Mouse (Mus musculus) liver, postnatal 0 days (tissue): ENCODE measurements around the gene Slc4a4. TPM values are rescaled to one million over a fixed set of nuclear protein-coding genes. Genes with fewer than 3 reads are reported as not detected.

Experiments used
- ATAC-seq: fragments of 200-750 bp; cut with Nextera tagmentation; 2 replicates; pipeline ENCODE4 v1.8.0; 2017; ENCODE audit warnings: mild to moderate bottlenecking, moderate library complexity
- DNase-seq: peaks from one replicate; pipeline ENCODE4 v3.0.0-alpha.2; 2016
- H3K27ac ChIP-seq: fragments of 300-500 bp; sonication (generic); 2 replicates; pipeline ENCODE4 v1.5.1; 2014; ENCODE audit warnings: antibody characterized with exemption, moderate library complexity, mild to moderate bottlenecking, low read depth
- H3K27me3 ChIP-seq: fragments of 300-500 bp; sonication (generic); 2 replicates; pipeline ENCODE4 v1.6.1; 2014; ENCODE audit warnings: low read length, control low read depth, mixed read lengths; ENCODE audit not compliant: insufficient read depth
- H3K36me3 ChIP-seq: fragments of 300-500 bp; sonication (generic); replicated peaks from 2 replicates; pipeline ENCODE4 v1.6.1; 2014; ENCODE audit warnings: mild to moderate bottlenecking, control low read depth, low read length, moderate library complexity, mixed read lengths; ENCODE audit not compliant: insufficient read depth
- H3K4me1 ChIP-seq: fragments of 300-500 bp; sonication (generic); 2 replicates; pipeline ENCODE4 v1.6.1; 2014; ENCODE audit warnings: antibody characterized with exemption, mild to moderate bottlenecking, control low read depth; ENCODE audit not compliant: insufficient read depth
- H3K4me2 ChIP-seq: fragments of 300-500 bp; sonication (generic); 2 replicates; pipeline ENCODE4 v1.6.1; 2014; ENCODE audit warnings: low read depth, mild to moderate bottlenecking, low read length, moderate library complexity, mixed read lengths
- H3K4me3 ChIP-seq: fragments of 300-500 bp; sonication (generic); 2 replicates; pipeline ENCODE4 v1.5.1; 2014; ENCODE audit warnings: low read depth, low read length
- H3K9ac ChIP-seq: fragments of 300-500 bp; sonication (generic); replicated peaks from 2 replicates; pipeline ENCODE4 v1.6.1; 2014; ENCODE audit warnings: mild to moderate bottlenecking, moderate library complexity
- H3K9me3 ChIP-seq: fragments of 300-500 bp; sonication (generic); 2 replicates; pipeline ENCODE4 v1.6.1; 2016; ENCODE audit warnings: mild to moderate bottlenecking, control low read depth, low read length, mixed read lengths
- CTCF ChIP-seq: sonication (generic); IDR thresholded peaks from 2 replicates; pipeline ENCODE4 v1.5.1; 2016; ENCODE audit warnings: antibody characterized with exemption, low read depth
- EP300 ChIP-seq: IDR thresholded peaks from 2 replicates; pipeline ENCODE4 v1.6.1; 2016; ENCODE audit warnings: antibody characterized with exemption, low read depth, mild to moderate bottlenecking
- WGBS: fragments of 180-500 bp; shearing (Covaris S2); extraction: QIAGEN DNeasy Blood & Tissue Kit; methylation state at CpG from one replicate; pipeline ENCODE4 v1.1.7; 2014; ENCODE audit not compliant: insufficient replicate concordance; 5-methylcytosine and 5-hydroxymethylcytosine counted together
- polyA plus RNA-seq: library from polyadenylated mRNA; unstranded; fragments of >200 nt; fragmentation: Nextera tagmentation; extraction: Ambion mirVana; gene quantifications from 2 replicates; pipeline ENCODE4 v1.2.1, GENCODE M21; 2015

Gene Slc4a4
- polyA plus RNA-seq, 1 experiment from 2014 or later: 4.1 TPM

DNA sequence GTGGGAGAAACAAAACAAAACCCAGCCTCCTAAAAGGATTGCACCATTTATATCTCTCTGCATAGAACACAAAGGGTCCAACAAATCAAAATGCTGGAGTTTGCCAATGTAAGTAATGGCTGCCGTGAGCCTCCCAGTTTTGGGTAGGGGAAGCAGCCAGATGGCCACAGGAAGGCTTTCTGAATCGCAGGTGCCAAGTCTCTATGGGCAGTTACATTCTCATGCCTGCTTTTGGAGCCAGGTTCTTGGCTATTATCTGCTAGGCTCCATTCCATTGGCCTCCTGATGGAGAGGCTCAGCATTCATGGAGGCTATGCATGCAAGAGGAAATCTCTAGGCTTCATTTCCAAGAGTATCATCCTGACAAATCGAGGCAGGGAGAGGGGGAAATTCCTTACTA, 169.0 kb downstream of the Slc4a4 start:
- no peak for ATAC-seq
- WGBS: 80% methylated on average over 3 of the region's 3 CpGs

DNA sequence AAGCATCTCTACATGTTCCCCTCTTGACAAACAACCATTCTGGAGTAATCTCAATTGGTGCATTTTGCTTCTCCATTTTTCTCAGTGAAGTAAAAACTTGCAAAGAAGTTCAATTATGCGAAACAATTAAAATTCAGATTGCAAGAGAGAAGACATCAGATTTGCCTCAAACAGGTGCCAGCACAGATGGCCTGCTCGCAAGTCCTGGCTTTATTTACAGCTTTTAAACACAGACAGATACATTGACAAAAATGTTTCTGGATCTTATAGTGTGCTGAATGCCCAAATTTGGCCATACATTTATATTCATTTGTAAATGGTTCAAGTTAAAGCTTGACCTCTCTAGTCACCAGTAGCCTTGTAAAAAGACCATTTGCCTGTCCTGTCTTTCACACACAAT, 169.8 kb downstream of the Slc4a4 start:
- Histone ChIP-seq H3K27me3 (no peaks in the 10 kb centered on the region), H3K36me3 (no peaks in the 10 kb centered on the region), H3K9ac (no peak overlapping the region), H3K4me3 (no peak overlapping the region), H3K4me1 (no peaks in the 10 kb centered on the region), H3K9me3 (no peaks in the 10 kb centered on the region), H3K4me2 (no peak overlapping the region), H3K27ac (no peak overlapping the region)
- DNase-seq (no peak), ATAC-seq (no peak)
- TF ChIP-seq CTCF: no peak
- no peak for TF ChIP-seq EP300
- 76% methylated on average over 2 of the region's 2 CpGs for WGBS

More for the DNA sequence above, 169.0 kb downstream of the Slc4a4 start:
- DNase-seq: no peak
- Histone ChIP-seq H3K27ac (no peak overlapping the region), H3K4me2 (no peak overlapping the region), H3K27me3 (no peaks in the 10 kb centered on the region), H3K4me3 (no peak overlapping the region), H3K9me3 (no peaks in the 10 kb centered on the region), H3K36me3 (no peaks in the 10 kb centered on the region), H3K4me1 (no peaks in the 10 kb centered on the region), H3K9ac (no peak overlapping the region)
- TF ChIP-seq CTCF: no peak
- no peak for TF ChIP-seq EP300

DNA sequence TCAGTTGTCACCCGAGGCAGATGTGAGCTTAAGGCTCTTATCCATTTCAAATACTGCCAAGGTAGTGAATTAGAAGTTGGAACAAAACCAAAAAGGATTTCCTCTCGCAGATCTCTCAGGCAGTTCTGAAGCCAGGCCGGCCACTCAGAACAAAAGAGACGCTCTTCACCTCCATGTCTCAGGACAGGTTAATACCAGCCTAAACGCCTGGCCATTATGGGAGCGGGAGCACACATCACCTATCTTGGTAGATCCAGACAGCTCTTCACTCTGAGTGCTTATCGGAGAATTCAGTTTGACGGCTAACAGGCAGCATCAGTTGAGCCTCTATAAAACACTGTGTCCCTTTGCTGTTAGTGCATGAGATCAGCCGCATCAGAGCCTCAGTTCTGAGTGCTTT, 174.5 kb downstream of the Slc4a4 start:
- DNase-seq (no peak), ATAC-seq (no peak)
- H3K4me2 ChIP-seq: no peak overlapping the region
- no peak overlapping the region for H3K9ac ChIP-seq
- no peak for TF ChIP-seq CTCF
- no peak for TF ChIP-seq EP300
- H3K27ac ChIP-seq: no peak overlapping the region
- H3K4me3 ChIP-seq: no peak overlapping the region
- H3K9me3 ChIP-seq: no peaks in the 10 kb centered on the region
- no peaks in the 10 kb centered on the region for H3K4me1 ChIP-seq
- no peaks in the 10 kb centered on the region for H3K27me3 ChIP-seq
- WGBS: 71% methylated on average over 9 of the region's 9 CpGs
- no peaks in the 10 kb centered on the region for H3K36me3 ChIP-seq

DNA sequence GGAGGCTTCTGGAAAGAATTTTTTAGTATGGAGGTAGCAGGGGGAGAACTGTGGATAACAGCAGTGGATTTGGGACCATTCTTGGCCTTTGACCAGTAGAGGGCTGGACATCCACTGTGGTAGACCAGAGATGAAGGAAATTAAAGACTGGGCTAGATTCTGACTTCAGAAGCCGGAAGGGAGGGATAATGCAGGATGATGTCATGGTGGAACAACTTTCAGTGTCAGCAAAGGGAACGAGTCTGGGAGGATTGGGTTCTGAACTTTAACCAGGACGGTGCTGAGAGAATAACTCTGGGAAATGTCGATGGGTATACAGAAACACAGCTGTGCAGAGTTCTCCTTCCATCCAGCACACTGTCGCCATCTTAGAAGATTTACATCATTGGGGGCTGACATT, 175.7 kb downstream of the Slc4a4 start:
- no peak overlapping the region for H3K4me2 ChIP-seq
- no peak for DNase-seq
- no peaks in the 10 kb centered on the region for H3K27me3 ChIP-seq

DNA sequence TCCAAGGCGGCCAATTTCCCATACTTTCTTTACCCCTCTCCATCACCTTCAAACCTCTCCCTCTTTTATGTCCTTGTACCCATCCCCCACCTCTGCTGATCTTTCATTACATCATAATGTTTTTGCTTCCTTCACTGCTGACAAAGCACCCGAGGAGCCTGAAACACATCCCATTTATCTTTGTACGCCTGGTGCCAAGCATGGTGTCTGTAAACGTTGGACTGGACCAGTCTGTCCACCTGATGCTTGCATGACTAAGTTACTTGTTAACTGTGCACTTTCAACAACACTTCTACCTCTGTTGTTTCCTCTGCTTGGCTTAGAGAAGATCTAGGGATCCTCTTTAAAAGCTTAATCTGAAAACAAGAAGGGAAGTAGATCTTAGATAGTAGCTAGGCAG, 180.5 kb downstream of the Slc4a4 start:
- Histone ChIP-seq H3K27ac (no peak overlapping the region), H3K4me3 (no peak overlapping the region), H3K36me3 (no peaks in the 10 kb centered on the region), H3K9me3 (no peaks in the 10 kb centered on the region), H3K27me3 (no peaks in the 10 kb centered on the region), H3K4me1 (0 out of 2 replicates have a peak, but pooled peaks cover 3% of the 10 kb centered on the region), H3K4me2 (no peak overlapping the region), H3K9ac (no peak overlapping the region)
- DNase-seq (no peak), ATAC-seq (no peak)
- TF ChIP-seq CTCF (no peak), EP300 (no peak)
- 60% methylated on average over 4 of the region's 4 CpGs for WGBS

More for the DNA sequence above, 175.7 kb downstream of the Slc4a4 start:
- H3K36me3 ChIP-seq: no peaks in the 10 kb centered on the region
- no peak overlapping the region for H3K4me3 ChIP-seq
- no peak overlapping the region for H3K9ac ChIP-seq
- TF ChIP-seq EP300: no peak
- no peak for TF ChIP-seq CTCF
- ATAC-seq: no peak
- no peak overlapping the region for H3K27ac ChIP-seq
- WGBS: 69% methylated on average over 5 of the region's 5 CpGs
- H3K4me1 ChIP-seq: no peaks in the 10 kb centered on the region
- no peaks in the 10 kb centered on the region for H3K9me3 ChIP-seq

DNA sequence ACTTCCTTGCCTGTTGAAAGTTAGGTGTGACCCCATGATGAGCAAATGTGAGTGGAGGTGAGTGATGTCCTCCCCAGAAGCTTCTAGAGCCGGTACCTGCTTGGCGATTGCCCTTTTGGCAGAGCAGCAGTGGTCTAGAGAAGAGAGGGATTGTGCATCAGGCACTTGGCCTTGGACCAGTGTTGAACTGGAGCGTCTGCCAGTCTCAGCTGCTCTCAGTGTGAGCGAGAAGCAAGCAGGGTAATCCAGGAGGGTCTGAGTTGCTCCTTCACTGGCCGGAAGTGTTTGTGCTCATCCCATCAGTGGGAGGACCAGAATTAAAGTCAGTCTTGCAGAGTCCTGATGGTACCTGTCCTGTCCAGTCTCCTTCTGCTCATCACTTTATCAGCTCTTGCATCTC, 181.5 kb downstream of the Slc4a4 start:
- DNase-seq (no peak), ATAC-seq (no peak)
- 83% methylated on average over 5 of the region's 5 CpGs for WGBS
- H3K4me3 ChIP-seq: no peak overlapping the region
- H3K9me3 ChIP-seq: no peaks in the 10 kb centered on the region
- H3K4me2 ChIP-seq: no peak overlapping the region
- 0 out of 2 replicates have a peak, but pooled peaks cover 3% of the 10 kb centered on the region for H3K4me1 ChIP-seq
- no peak overlapping the region for H3K27ac ChIP-seq
- no peaks in the 10 kb centered on the region for H3K36me3 ChIP-seq
- TF ChIP-seq EP300 (no peak), CTCF (no peak)
- no peak overlapping the region for H3K9ac ChIP-seq
- no peaks in the 10 kb centered on the region for H3K27me3 ChIP-seq

DNA sequence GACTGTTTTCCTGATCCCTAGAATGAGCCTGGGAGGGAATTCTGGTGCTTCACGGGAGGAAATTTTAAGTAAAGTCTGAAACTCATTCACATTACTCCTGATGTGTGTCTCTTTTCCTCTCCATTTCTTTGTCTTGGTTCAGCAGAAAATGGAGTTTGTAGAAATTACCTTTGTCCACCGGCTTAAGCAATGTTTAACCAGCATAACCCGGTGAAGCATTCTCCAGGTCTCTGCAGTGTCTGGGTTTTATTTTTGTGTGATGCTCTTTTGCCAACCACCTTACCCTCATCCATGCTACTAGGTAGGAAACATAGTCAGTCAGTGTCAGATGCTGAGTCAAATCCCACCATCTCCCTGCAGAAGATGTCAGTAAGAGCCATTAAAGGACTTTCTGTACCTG, 183.4 kb downstream of the Slc4a4 start:
- Histone ChIP-seq H3K4me2 (no peak overlapping the region), H3K27ac (no peak overlapping the region), H3K27me3 (no peaks in the 10 kb centered on the region), H3K9ac (no peak overlapping the region), H3K36me3 (no peaks in the 10 kb centered on the region), H3K4me1 (0 out of 2 replicates have a peak, but pooled peaks cover 3% of the 10 kb centered on the region), H3K4me3 (no peak overlapping the region), H3K9me3 (no peaks in the 10 kb centered on the region)
- DNase-seq (no peak), ATAC-seq (no peak)
- TF ChIP-seq CTCF: no peak
- TF ChIP-seq EP300: no peak
- 63% methylated on average over 3 of the region's 3 CpGs for WGBS
